Mouse (Mus musculus): ENCODE data around the gene Iqsec1. TPM values are rescaled to one million over a fixed set of nuclear protein-coding genes. Genes with fewer than 3 reads are reported as not detected.

Gene Iqsec1
- polyA plus RNA-seq, 1 experiment from 2014 or later, result 11.6 TPM

DNA sequence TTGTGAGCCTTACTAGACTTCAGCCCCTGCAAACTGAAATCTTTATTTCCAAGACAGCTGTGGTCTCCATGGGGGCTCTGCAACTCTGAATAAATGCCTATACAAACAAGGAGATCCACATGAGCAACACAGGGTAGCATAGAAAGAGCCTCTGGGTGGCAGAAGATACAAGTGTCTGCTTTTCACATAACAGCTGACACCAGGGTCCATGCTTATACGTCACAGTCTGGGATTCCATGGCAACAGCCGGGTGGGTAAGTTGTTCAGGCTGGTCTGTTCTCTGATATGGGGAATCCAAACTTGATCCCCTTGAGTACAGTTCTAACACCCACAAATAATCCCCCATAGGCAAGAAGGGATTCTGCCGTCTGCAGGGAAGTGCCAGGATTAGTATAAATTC, 108.1 kb downstream of the Iqsec1 start:
- ATAC-seq (ENCODE audit: insufficient number of reproducible peaks, low FRiP score, low TSS enrichment, low read depth), result no peak
- Histone ChIP-seq H3K4me1 (no peaks in the 10 kb centered on the region), H3K27ac (no peak overlapping the region), H3K9ac (no peak overlapping the region), H3K36me3 (no peaks in the 10 kb centered on the region), H3K27me3 (no peaks in the 10 kb centered on the region), H3K4me2 (no peak overlapping the region), H3K9me3 (no peaks in the 10 kb centered on the region), H3K4me3 (no peak overlapping the region)
- 46% methylated on average over 3 of the region's 3 CpGs for WGBS

DNA sequence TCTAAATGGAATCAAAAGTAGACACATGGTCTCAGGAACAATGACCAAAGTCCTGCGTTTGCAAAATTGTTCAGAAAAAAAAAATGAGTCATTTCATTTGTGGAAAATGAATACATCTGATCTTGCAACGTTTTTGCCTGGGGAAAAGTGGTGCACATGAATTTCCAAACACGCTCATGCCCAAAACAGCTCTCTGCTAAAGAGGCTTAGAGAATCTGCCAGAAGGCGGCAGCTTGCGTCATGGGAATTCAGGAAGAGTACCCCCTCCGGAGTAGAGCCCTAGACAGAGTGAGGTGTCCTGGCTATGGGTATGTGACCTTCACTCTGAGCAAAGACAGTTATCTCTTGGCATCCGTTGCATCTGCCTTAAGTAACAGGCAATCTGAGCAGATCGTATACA, 116.9 kb downstream of the Iqsec1 start:
- H3K27ac ChIP-seq, result no peak overlapping the region
- H3K9ac ChIP-seq, result no peak overlapping the region
- H3K36me3 ChIP-seq, result no peaks in the 10 kb centered on the region
- H3K9me3 ChIP-seq, result no peaks in the 10 kb centered on the region
- WGBS, result 76% methylated on average over 8 of the region's 8 CpGs
- no peak overlapping the region for H3K4me2 ChIP-seq
- H3K4me3 ChIP-seq, result no peak overlapping the region
- no peak for ATAC-seq (ENCODE audit: insufficient number of reproducible peaks, low FRiP score, low TSS enrichment, low read depth)
- H3K27me3 ChIP-seq, result no peaks in the 10 kb centered on the region
- no peaks in the 10 kb centered on the region for H3K4me1 ChIP-seq

DNA sequence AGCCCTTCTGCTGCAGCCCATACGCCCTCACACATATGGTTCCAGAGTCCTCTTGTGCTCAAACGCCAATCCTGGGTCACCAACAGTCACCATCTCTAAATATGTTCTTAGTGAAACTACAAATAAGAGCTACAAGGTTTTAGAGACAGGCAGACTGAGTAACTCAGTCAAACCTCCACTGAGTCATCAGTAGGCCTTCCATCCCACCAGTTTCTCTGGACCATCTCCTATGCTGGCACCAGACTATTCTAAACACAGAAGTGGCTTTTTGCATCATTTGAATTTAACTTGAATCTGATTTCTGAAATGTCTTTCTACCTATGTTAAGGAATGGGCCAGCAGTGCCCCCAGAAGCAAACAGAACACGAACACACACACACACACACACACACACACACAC, 120.5 kb downstream of the Iqsec1 start:
- H3K9me3 ChIP-seq, result no peaks in the 10 kb centered on the region
- H3K4me1 ChIP-seq, result no peaks in the 10 kb centered on the region
- WGBS, result 62% methylated on average over 3 of the region's 3 CpGs
- no peak overlapping the region for H3K4me3 ChIP-seq
- H3K27ac ChIP-seq, result no peak overlapping the region
- no peak overlapping the region for H3K4me2 ChIP-seq
- H3K36me3 ChIP-seq, result no peaks in the 10 kb centered on the region
- no peak for ATAC-seq (ENCODE audit: insufficient number of reproducible peaks, low FRiP score, low TSS enrichment, low read depth)
- no peak overlapping the region for H3K9ac ChIP-seq
- no peaks in the 10 kb centered on the region for H3K27me3 ChIP-seq

DNA sequence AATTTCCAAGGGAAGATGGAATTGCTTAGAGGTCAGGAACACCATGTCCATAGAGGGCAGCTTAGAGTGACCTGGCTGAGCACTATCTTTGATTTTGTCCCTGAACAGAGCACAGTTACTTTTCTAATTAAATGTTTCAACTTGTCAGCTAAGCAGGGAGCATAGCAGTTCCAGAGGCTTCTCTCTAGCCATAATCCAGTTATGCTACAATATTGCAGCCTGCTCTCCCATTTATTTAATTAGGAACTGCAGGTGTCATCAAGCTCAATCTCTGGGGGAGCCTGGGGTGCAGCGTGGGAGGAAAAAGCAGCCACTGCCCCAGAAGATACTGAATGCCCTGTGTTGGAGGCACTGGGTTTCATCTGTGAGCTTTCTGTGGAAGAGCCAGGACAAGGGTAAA, 127.1 kb downstream of the Iqsec1 start:
- ATAC-seq (ENCODE audit: insufficient number of reproducible peaks, low FRiP score, low TSS enrichment, low read depth), result no peak
- Histone ChIP-seq H3K4me3 (no peak overlapping the region), H3K9me3 (no peaks in the 10 kb centered on the region), H3K27ac (no peak overlapping the region), H3K36me3 (no peaks in the 10 kb centered on the region), H3K27me3 (no peaks in the 10 kb centered on the region), H3K4me1 (no peaks in the 10 kb centered on the region), H3K4me2 (no peak overlapping the region), H3K9ac (no peak overlapping the region)
- WGBS, result 94% methylated on average over 1 of the region's 1 CpGs

DNA sequence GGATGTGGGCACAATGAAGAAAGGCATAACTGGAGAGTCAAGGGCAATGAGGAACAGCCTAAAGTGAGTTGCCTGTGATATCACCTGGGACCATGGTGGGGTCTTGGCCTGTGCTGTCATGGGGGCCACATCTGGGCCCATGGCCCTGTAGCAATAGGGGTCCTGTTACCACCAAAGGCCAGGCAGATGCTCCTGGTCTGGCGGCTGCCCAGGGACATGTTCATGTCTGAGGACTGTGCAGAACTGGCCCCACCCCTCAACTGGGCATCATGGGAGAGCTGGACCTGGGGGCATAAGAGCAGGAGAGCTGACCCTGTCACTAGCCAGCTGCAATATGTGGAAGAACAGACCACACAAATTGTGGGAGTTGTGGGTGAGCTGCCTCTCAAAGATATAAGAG, 130.6 kb downstream of the Iqsec1 start:
- WGBS, result 95% methylated on average over 1 of the region's 1 CpGs
- Histone ChIP-seq H3K9ac (no peak overlapping the region), H3K27ac (no peak overlapping the region), H3K4me3 (no peak overlapping the region), H3K36me3 (no peaks in the 10 kb centered on the region), H3K4me1 (no peaks in the 10 kb centered on the region), H3K27me3 (no peaks in the 10 kb centered on the region), H3K9me3 (no peaks in the 10 kb centered on the region), H3K4me2 (no peak overlapping the region)
- no peak for ATAC-seq (ENCODE audit: insufficient number of reproducible peaks, low FRiP score, low TSS enrichment, low read depth)

DNA sequence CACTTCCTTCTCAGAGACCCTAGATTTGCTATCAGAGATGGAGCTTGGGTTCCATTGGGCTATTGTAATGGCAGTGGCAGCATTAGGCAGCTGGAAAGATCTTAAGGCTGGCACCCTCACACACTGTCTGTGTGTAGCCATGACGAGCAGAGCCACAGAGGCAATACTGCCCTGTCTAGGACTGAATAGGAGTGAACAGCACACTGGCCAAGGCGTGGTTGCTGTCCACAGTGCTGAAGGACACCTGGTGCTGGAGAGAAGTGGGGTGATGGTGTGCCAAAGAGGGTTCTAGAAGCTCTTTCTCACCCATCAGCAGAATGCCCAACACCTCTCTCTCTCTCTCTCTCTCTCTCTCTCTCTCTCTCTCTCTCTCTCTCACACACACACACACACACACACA, 136.1 kb downstream of the Iqsec1 start:
- no peak; the same call in 1 of the 2 replicates for ATAC-seq (ENCODE audit: insufficient number of reproducible peaks, low FRiP score, low TSS enrichment, low read depth)
- Histone ChIP-seq H3K4me3 (no peak overlapping the region), H3K4me2 (no peak overlapping the region), H3K4me1 (no peaks in the 10 kb centered on the region), H3K27me3 (no peaks in the 10 kb centered on the region), H3K9ac (no peak overlapping the region), H3K36me3 (no peaks in the 10 kb centered on the region), H3K27ac (no peak overlapping the region), H3K9me3 (no peaks in the 10 kb centered on the region)
- WGBS, result 20% methylated on average over 2 of the region's 2 CpGs

DNA sequence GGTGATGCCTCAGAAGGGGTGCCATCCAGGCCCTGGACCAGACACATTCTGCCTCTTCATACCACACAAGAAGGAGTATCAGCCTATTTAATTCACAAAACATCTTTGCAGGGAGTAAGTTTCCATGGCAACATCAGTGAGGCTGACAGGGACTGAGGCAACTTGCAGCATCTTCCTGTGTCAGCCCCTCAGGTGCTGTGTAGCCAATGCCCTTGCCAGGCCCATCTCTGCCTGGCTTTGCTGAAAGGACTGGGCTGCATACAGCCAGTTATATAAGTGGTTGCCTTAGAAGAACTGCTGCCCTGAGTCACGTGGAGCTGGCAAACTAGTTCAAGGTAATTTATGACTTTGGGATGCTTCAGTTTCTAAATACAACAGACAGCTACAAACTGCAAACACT, 140.4 kb downstream of the Iqsec1 start:
- Histone ChIP-seq H3K9me3 (no peaks in the 10 kb centered on the region), H3K4me1 (no peaks in the 10 kb centered on the region), H3K9ac (no peak overlapping the region), H3K27me3 (no peaks in the 10 kb centered on the region), H3K4me2 (no peak overlapping the region), H3K36me3 (no peaks in the 10 kb centered on the region), H3K27ac (no peak overlapping the region), H3K4me3 (no peak overlapping the region)
- WGBS, result 52% methylated on average over 1 of the region's 1 CpGs
- no peak for ATAC-seq (ENCODE audit: insufficient number of reproducible peaks, low FRiP score, low TSS enrichment, low read depth)

DNA sequence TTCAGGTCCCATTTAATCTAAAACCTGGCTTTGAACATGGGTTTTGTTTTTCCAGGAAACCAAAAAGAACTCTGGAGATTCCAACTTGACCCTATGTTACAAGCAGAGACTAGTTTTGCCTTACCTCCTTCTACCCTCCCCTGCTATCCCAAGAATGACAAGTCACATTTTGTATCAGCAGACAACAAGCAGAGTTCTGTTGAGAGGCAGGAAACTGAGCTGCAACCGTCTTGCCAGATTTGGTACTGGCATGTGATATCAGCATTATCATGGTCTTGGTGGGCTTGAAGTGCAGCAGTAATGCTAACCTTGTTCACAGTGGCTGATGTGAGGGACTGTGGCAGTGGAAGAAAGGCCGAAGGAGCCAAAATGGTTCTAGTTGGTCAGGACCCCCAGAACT, 141.0 kb downstream of the Iqsec1 start:
- no peak overlapping the region for H3K27ac ChIP-seq
- WGBS, result 83% methylated on average over 2 of the region's 2 CpGs
- no peak for ATAC-seq (ENCODE audit: insufficient number of reproducible peaks, low FRiP score, low TSS enrichment, low read depth)
- H3K4me1 ChIP-seq, result no peaks in the 10 kb centered on the region
- H3K9me3 ChIP-seq, result no peaks in the 10 kb centered on the region
- H3K9ac ChIP-seq, result no peak overlapping the region
- no peaks in the 10 kb centered on the region for H3K27me3 ChIP-seq
- H3K36me3 ChIP-seq, result no peaks in the 10 kb centered on the region
- H3K4me2 ChIP-seq, result no peak overlapping the region
- no peak overlapping the region for H3K4me3 ChIP-seq

DNA sequence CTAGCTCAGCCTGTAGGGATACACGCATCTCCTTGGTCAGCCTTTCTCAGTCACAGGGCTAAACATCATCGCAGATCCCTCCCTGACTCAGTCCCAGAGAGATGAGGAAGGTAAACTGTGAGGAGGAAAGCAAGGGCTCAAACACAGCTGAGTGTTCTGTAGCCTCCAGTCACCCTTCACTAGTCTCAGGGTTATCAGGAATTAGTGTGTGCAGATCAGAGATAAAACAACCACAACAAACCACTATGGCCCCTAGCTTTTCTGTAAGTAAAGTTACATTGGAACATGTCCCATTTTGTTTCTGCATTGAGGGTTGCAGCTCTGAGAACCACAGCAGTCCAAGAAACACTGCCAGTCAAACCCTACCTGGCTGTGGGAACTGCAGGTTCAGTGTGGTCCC, 148.5 kb downstream of the Iqsec1 start:
- Histone ChIP-seq H3K27me3 (no peaks in the 10 kb centered on the region), H3K9ac (no peak overlapping the region), H3K9me3 (no peaks in the 10 kb centered on the region), H3K4me1 (no peaks in the 10 kb centered on the region), H3K36me3 (no peaks in the 10 kb centered on the region), H3K4me3 (no peak overlapping the region), H3K27ac (no peak overlapping the region), H3K4me2 (no peak overlapping the region)
- ATAC-seq (ENCODE audit: insufficient number of reproducible peaks, low FRiP score, low TSS enrichment, low read depth), result no peak
- 93% methylated on average over 2 of the region's 2 CpGs for WGBS

DNA sequence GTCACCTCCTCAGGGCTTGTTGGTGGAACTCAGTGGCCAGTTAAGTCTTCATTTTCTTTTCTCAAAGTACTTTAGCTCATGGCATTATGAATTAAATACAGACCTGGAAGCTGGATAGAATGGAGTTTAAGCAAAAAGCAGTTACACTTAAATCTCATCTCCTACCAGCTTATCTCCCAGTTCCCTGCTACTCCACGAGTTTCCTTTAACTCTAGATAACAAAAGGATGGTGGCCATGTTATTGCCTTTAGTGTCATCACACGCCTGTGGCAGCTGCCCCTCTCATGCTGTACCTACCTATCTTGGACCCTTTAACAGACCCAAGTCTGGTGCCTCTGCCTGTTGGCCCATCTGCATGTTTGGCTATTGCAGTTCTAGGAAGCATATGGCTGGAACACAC, 151.7 kb downstream of the Iqsec1 start:
- no peak for ATAC-seq (ENCODE audit: insufficient number of reproducible peaks, low FRiP score, low TSS enrichment, low read depth)
- Histone ChIP-seq H3K36me3 (no peaks in the 10 kb centered on the region), H3K27me3 (no peaks in the 10 kb centered on the region), H3K4me3 (no peak overlapping the region), H3K9me3 (no peaks in the 10 kb centered on the region), H3K9ac (no peak overlapping the region), H3K27ac (no peak overlapping the region), H3K4me1 (no peaks in the 10 kb centered on the region), H3K4me2 (no peak overlapping the region)
- 59% methylated on average over 2 of the region's 2 CpGs for WGBS

DNA sequence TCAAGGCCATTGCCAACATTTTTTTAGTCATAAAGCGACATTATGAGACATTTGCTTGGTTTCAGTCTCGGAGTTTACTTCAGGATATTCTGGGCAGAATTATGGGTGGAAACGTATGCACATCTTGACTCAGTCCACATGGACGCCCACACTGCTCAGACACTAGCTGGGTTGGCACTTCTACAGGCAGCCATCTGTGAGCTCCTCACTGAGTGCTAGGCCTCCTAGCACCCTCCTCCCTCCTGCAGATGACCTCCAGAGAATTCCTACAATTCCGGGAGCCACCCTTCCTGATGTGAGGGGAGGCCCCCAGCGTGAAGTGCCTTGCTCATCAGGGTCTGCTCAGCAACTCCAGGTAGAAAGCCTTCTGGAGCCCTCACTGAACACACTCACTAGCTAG, 158.9 kb downstream of the Iqsec1 start:
- Histone ChIP-seq H3K9ac (no peak overlapping the region), H3K27ac (no peak overlapping the region), H3K27me3 (no peaks in the 10 kb centered on the region), H3K9me3 (no peaks in the 10 kb centered on the region), H3K4me3 (no peak overlapping the region), H3K36me3 (no peaks in the 10 kb centered on the region), H3K4me2 (no peak overlapping the region), H3K4me1 (no peaks in the 10 kb centered on the region)
- ATAC-seq (ENCODE audit: insufficient number of reproducible peaks, low FRiP score, low TSS enrichment, low read depth), result no peak
- 79% methylated on average over 6 of the region's 6 CpGs for WGBS

DNA sequence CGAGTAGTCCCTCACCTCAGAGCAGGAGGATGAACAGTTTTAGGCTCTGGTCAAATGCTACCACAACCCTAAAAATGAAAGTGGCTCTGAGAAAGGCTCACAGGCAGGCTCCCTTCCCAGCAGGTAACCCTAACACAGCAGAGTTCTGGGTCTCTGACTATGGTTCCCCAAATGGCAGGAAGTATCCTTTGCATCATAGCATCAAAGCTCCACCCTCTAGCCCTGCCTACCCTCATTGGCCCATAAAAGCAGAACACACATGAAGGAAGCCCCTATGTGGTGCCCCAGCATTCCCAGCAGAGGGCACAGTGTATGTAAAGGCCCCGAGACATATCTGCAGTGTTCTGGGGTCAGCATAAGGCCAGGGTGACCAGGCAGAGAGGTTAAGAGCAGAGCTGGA, 163.4 kb downstream of the Iqsec1 start:
- Histone ChIP-seq H3K4me1 (no peaks in the 10 kb centered on the region), H3K9ac (no peak overlapping the region), H3K27ac (no peak overlapping the region), H3K4me3 (no peak overlapping the region), H3K4me2 (no peak overlapping the region), H3K9me3 (no peaks in the 10 kb centered on the region), H3K27me3 (no peaks in the 10 kb centered on the region), H3K36me3 (no peaks in the 10 kb centered on the region)
- 64% methylated on average over 2 of the region's 2 CpGs for WGBS
- ATAC-seq (ENCODE audit: insufficient number of reproducible peaks, low FRiP score, low TSS enrichment, low read depth), result no peak

DNA sequence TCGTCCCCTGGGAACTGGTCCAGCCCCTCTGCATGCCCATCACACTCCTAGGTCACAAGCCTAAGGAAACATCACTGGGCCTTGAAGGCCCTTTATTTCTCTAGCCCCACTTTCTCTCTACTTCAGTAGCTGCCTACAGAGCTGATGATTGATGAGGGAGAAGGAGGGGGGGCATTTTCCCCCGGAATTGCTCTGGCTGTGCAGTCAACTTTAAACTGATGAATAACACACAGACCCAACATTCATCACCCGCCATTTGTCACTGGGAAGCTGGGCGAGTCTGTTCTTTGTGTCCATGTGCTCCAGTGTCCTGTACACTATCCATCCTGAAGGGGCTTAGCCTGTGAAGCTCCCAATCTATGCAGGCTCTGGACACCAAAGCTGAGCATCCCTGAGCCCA, 165.2 kb downstream of the Iqsec1 start:
- Histone ChIP-seq H3K4me2 (no peak overlapping the region), H3K9ac (no peak overlapping the region), H3K27ac (no peak overlapping the region), H3K27me3 (no peaks in the 10 kb centered on the region), H3K9me3 (no peaks in the 10 kb centered on the region), H3K36me3 (no peaks in the 10 kb centered on the region), H3K4me1 (no peaks in the 10 kb centered on the region), H3K4me3 (no peak overlapping the region)
- ATAC-seq (ENCODE audit: insufficient number of reproducible peaks, low FRiP score, low TSS enrichment, low read depth), result no peak
- 43% methylated on average over 4 of the region's 4 CpGs for WGBS
